9 mouse cellular contexts compared by ENCODE assay signal in genomic region chr6:91186161-91186931, GRCm38 (mm10). TPM values are rescaled to one million over a fixed set of nuclear protein-coding genes. Genes with fewer than 3 reads are reported as not detected.
A peak's percentile ranks its signal among the peaks of the same experiment; 100 is the strongest.
DNase-seq lines count a peak whose midpoint lies in the region; ATAC-seq and TF ChIP-seq lines count a peak whose summit lies in the region.
"Had no signal": no experiment of that assay in that cellular context is flagged by ENCODE, and none has a peak within 500 bp of the region (broad histone marks: within the 10 kb centered on the region; RNA-seq: fewer than 3 reads in every experiment).

No protein-coding gene starts in this region.

- peak overlapping the region; percentile 36 for H3K27ac ChIP-seq in heart, adult 2 months
- H3K27ac ChIP-seq in forebrain, embryonic 11.5 days (ENCODE audit: low read depth, low read length): no peak overlapping the region
- H3K27ac ChIP-seq: stomach, embryonic 15.5 days had no signal

- intact Hi-C loops in heart, adult 2 months (cut with DNase I): no loop called here
- intact Hi-C loops in heart, postnatal 25 days (cut with DNase I): no loop called here

- no peak for DNase-seq in heart, adult 2 months
- no peak for DNase-seq in heart, postnatal 4 days
- DNase-seq in CD8-positive naive resting alpha-beta T cell, adult 2 months (ENCODE audit: low read depth in 2 of 2, low spot score in 2 of 2): peak; percentile 21 to 27
- DNase-seq in naive thymus-derived CD4-positive, alpha-beta T cell, adult 2 months (ENCODE audit: low read depth): peak; percentile 51
- DNase-seq in forebrain, embryonic 11.5 days (ENCODE audit: low spot score): no peak
- DNase-seq in heart, postnatal 25 days (ENCODE audit: low spot score): no peak

- peak; percentile 67 for ATAC-seq in granulocyte monocyte progenitor cell, adult 5-6 weeks (replicated peaks; ENCODE audit: poor library complexity, severe bottlenecking)
- ATAC-seq in inflammation-experienced regulatory T-cells, adult 6 months: no peak
- no peak for ATAC-seq in forebrain, embryonic 11.5 days (replicated peaks; ENCODE audit: low FRiP score)

- no peak for TF ChIP-seq POLR2A in heart, adult 2 months (IDR thresholded peaks at IDR 0.05; ENCODE audit: insufficient read depth, low read depth, low read length)

- H3K36me3 ChIP-seq in heart, adult 2 months (ENCODE audit: control insufficient read depth, insufficient read depth, low read length): no peaks in the 10 kb centered on the region
- H3K36me3 ChIP-seq in forebrain, embryonic 11.5 days (ENCODE audit: control insufficient read depth, insufficient read depth, low read length): no peaks in the 10 kb centered on the region
- H3K36me3 ChIP-seq: stomach, embryonic 15.5 days had no signal

- H3K9me3 ChIP-seq in forebrain, embryonic 11.5 days (ENCODE audit: control insufficient read depth, low read length): no peaks in the 10 kb centered on the region
- H3K9me3 ChIP-seq: stomach, embryonic 15.5 days had no signal

- 71% methylated on average over 4 of the region's 4 CpGs for WGBS in heart, adult 2 months
- WGBS in forebrain, embryonic 11.5 days: 57% methylated on average over 4 of the region's 4 CpGs

- no peaks in the 10 kb centered on the region for H3K27me3 ChIP-seq in heart, adult 2 months (ENCODE audit: control insufficient read depth, insufficient read depth, low read length)
- H3K27me3 ChIP-seq in forebrain, embryonic 11.5 days (ENCODE audit: control insufficient read depth, insufficient read depth, low read length): no peaks in the 10 kb centered on the region
- H3K27me3 ChIP-seq: stomach, embryonic 15.5 days had no signal

- peaks cover 30% of the 10 kb centered on the region for H3K4me1 ChIP-seq in heart, adult 2 months (ENCODE audit: control insufficient read depth, insufficient read depth, low read length)
- H3K4me1 ChIP-seq in forebrain, embryonic 11.5 days (replicated peaks; ENCODE audit: control insufficient read depth, insufficient read depth, low read length): no peaks in the 10 kb centered on the region
- H3K4me1 ChIP-seq: stomach, embryonic 15.5 days had no signal

- H3K4me2 ChIP-seq in forebrain, embryonic 11.5 days (ENCODE audit: low read depth, low read length, severe bottlenecking): no peak overlapping the region
- H3K4me2 ChIP-seq: stomach, embryonic 15.5 days had no signal

- no peaks in the 10 kb centered on the region for H3K79me2 ChIP-seq in heart, adult 2 months (replicated peaks; ENCODE audit: control insufficient read depth, insufficient read depth, low read length)

- H3K9ac ChIP-seq in heart, adult 2 months (ENCODE audit: low read depth, low read length): no peak overlapping the region
- no peak overlapping the region for H3K9ac ChIP-seq in forebrain, embryonic 11.5 days (ENCODE audit: low read length)
- H3K9ac ChIP-seq: stomach, embryonic 15.5 days had no signal

- peak; percentile 75 for TF ChIP-seq CTCF in heart, adult 2 months (IDR thresholded peaks at IDR 0.05)

- TF ChIP-seq EP300 in heart, adult 2 months (IDR thresholded peaks at IDR 0.05; ENCODE audit: insufficient read depth, low read depth, low read length): no peak

- H3K4me3 ChIP-seq in heart, adult 2 months: no peak overlapping the region
- no peak overlapping the region for H3K4me3 ChIP-seq in forebrain, embryonic 11.5 days (ENCODE audit: low read depth, low read length)
- H3K4me3 ChIP-seq: stomach, embryonic 15.5 days had no signal

RNA-seq across cellular contexts. Expression of gene Fbln2, which starts 25.9 kb away (rescaled TPM):
- 10 to 100 TPM; 55.8 to 56.9 TPM for total RNA-seq in heart, adult 2 months (2021)
- polyA plus RNA-seq in heart, adult 2 months (2012; rRNA removed): 117 and 153 TPM in 2 replicates
- 100 to 1,000 TPM; 172 to 182 TPM for total RNA-seq in heart, postnatal 4 days (2021)
- total RNA-seq in granulocyte monocyte progenitor cell, adult 5-6 weeks (2014; fragmentation: Nextera tagmentation): not detected in 2 replicates
- not detected in 2 replicates for total RNA-seq in granulocyte monocyte progenitor cell, adult 5-6 weeks (2017)
- 1 to 10 TPM in 1 of 3 experiments, under 1 TPM in 1, not detected in 1; 0.22 to 1.2 TPM for polyA plus RNA-seq in inflammation-experienced regulatory T-cells, adult 6 months (2017; shearing (Covaris generic))
- 38.9 and 42.4 TPM in 2 replicates for polyA plus RNA-seq in forebrain, embryonic 11.5 days (2014; fragmentation: Nextera tagmentation; extraction: Ambion mirVana)
- 10 to 100 TPM; 71.8 to 76.3 TPM for total RNA-seq in heart, postnatal 25 days (2021)

RNA-seq across cellular contexts. Expression of gene Hdac11, which starts 29.9 kb away (rescaled TPM):
- 10 to 100 TPM; 17.4 to 18.4 TPM for total RNA-seq in heart, adult 2 months (2021)
- polyA plus RNA-seq in heart, adult 2 months (2012; rRNA removed): 22.7 and 28.4 TPM in 2 replicates
- 10 to 100 TPM; 11.4 to 12.5 TPM for total RNA-seq in heart, postnatal 4 days (2021)
- total RNA-seq in granulocyte monocyte progenitor cell, adult 5-6 weeks (2014; fragmentation: Nextera tagmentation): 0.32 and 2.5 TPM in 2 replicates
- 0.43 and 1.5 TPM in 2 replicates for total RNA-seq in granulocyte monocyte progenitor cell, adult 5-6 weeks (2017)
- polyA plus RNA-seq in inflammation-experienced regulatory T-cells, adult 6 months (2017; shearing (Covaris generic)): 1 to 10 TPM in 2 of 3 experiments, under 1 TPM in 1; 0.80 to 1.5 (median 1.4) TPM
- 12.5 and 14.5 TPM in 2 replicates for polyA plus RNA-seq in forebrain, embryonic 11.5 days (2014; fragmentation: Nextera tagmentation; extraction: Ambion mirVana)
- 10 to 100 TPM; 13.0 to 15.1 TPM for total RNA-seq in heart, postnatal 25 days (2021)

Comparison
In these comparisons a context has a peak if more than half of its experiments do, and no peak if none do; other contexts are left out.
1. DNase-seq: peak in CD8-positive naive resting alpha-beta T cell, adult 2 months (2 of 2) and naive thymus-derived CD4-positive, alpha-beta T cell, adult 2 months (single experiment); none in heart, adult 2 months (0 of 2), heart, postnatal 4 days (single experiment), forebrain, embryonic 11.5 days (single experiment) and heart, postnatal 25 days (single experiment).
2. RNA of gene Fbln2, which starts 25.9 kb away (total RNA-seq): 172 to 182 TPM in heart, postnatal 4 days, 71.8 to 76.3 TPM in heart, postnatal 25 days and 55.8 to 56.9 TPM in heart, adult 2 months; not detected in granulocyte monocyte progenitor cell, adult 5-6 weeks; every median in the first group is over 10 times any median in the second.